Mouse (Mus musculus): ENCODE results near the gene Hoxa5.

Hoxa5 gene

GRCm38 (mm10) chr6:52174968-52175751 lies 29.2 kb downstream of the Hoxa5 start:
- peak; percentile 56 for DNase-seq

GRCm38 (mm10) chr6:52173648-52174047 lies 30.7 kb downstream of the Hoxa5 start:
- no peak for DNase-seq

- DNase-seq: peak; percentile 75
Measured at GRCm38 (mm10) chr6:52172501-52172900, 31.9 kb downstream of the Hoxa5 start.

- no peak for DNase-seq
Measured at GRCm38 (mm10) chr6:52171938-52172337, 32.4 kb downstream of the Hoxa5 start.

- no peak for DNase-seq
Measured at GRCm38 (mm10) chr6:52171331-52171730, 33.1 kb downstream of the Hoxa5 start.

DNA sequence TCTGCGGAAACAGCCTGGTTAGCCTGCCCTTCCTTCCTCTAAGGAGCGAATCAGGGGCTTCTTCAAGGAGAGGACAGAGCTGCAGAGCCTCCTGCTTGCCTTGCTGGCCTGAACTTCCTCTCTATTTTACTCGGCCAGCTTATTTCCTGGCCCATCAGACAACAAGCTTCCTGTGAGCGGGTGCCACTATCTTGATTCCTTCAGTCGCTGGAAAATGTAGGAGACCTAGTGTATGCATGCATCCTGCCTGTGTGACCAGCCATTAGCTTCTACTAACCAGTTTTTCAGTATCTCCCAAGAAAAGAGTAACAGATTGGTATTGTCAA lies 33.5 kb downstream of the Hoxa5 start:
- no peak for DNase-seq

GRCm38 (mm10) chr6:52170166-52170897 lies 34.1 kb downstream of the Hoxa5 start:
- no peak for DNase-seq

DNA sequence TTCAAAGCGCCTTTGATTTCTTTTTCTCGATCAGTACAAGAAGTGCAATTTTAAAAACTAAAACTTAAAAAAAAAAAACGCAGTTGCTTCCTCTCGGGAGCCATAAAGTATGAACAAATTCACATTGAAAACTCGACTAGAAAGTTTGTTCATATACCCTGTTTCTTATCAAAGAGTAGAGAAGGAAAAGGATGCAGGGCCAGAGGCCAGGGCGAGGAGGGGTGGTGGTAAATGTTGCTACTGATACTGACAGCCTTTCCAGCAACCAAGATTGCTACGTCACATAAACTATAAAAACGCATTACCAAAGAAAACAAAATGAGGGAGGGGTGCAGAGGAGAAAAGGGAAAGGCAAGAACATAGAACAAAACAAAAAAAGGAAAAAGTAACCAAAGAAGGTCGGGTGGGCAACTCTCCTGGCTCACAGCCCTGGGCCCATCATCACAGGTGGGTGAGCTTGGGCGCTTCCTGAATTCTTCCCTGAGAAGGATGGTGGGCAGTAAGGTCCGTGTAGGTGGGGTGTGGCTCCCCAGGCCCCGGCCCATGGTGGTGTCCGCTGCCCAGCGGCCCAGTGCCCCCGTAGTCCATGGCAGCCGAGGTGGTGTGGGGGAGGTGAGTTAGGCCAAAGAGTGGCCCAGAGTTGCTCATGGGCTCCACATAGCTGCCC lies 34.8 kb downstream of the Hoxa5 start:
- no peak for DNase-seq

DNA sequence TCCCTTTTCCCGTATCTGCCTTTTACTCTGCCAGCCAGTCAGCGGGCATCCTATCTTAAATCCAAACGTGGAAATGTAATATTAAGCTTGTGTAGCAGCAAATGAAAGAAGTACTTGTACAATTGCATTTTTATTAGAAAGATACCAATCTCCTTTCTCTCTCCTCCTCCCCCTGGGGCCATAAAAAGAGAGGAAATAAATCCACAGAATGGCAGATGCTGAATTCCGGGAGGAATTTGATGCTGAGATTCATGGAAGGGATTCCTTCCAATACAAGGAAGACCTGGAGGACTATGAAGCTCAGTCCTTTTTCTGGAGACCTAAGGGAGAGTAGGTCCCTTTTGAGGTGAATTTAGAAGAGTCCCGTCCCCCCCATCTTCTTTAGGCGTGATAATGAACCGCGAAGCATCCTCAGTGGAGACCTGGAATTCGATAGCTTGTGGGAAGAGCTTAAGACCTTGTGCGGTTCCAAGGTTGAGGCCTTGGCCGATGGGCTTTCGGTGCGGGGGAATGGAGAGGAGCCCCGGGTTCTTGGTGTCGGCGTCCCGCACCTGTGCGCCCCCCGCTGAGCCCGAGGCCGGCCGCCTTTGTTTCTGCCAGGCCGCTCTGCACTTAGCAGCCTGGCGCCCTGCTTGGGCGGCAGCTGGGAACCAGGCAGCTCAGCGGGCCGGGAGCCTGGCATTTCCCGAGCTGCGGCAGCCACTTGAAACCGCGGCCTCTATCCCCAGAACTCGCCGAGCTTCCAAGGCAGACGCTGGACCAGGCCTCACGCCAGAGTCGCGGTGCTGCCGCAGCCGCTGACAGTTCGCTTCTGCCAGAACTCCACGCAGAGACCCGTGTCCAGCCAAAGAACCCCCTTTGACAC lies 36.0 kb downstream of the Hoxa5 start:
- no peak for DNase-seq

DNA sequence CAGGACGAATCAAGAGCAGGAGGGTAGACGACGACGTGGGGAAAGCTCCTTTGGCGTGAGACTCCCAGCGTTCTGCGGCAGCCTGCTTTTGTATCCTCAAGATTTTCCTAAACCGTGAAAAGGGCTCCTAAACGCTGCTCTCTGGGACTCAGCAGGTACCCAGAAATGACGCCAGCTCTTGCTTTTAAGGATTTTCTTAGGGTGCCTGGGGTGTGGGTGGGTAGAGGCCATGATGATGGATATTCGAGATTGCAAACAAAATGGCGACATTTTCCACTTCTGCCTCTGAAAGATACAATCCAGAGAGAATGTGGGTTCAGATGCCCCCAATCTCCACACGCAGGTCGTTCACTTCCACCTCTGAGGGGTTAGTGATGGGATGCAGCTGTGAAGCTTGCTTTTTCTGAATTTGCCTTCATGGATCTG lies 36.6 kb downstream of the Hoxa5 start:
- DNase-seq: no peak

DNA sequence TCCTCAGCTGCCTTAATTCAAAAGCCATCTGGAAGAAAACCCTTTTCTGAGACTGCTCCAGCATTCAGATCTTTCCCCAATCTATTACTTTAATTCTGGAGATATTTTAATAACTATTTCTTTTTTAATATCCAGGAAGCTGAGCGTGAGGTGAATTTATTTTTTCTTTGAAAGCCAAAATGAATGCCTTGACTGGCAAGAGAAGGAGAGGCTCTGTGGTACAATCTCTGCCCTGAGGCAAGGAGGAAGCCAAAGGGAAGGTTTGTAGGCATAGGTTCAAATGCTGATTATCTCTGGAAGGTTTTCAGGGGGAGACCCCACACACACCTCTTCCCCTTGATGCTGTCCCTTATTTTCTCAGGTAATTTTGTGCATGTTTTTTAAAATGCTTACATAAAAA lies 37.2 kb downstream of the Hoxa5 start:
- DNase-seq: no peak

DNA sequence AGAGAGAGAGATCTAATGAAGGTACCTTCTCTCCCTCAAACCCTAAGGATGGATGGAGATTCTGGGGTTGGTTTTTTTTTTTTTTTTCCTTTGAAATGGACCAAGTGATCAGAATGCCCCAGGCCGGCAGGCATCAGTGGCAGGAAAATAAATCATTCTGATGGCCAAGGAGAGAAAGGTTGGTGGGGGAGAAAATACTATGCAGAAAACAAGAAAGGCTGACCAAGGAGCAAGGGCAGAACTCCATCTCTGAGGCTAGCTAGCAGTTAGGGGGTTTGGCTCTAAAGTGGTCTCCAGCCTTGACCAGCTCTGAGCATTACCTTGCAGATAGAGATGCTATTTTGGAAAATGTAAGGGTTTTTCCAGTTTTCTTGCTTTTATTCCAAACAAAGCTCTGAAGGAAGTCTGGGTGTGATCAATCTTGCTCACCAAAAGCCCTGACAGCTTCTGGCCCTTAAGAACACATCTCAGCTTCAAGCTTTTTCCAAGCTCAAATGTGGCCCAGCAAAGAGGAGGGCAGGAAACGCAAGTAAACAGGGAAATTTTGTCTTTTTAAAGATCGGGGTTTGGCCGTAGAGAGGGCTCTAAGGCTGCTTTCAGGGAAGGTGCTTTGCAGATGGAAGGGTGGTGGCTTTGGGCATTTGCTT lies 37.8 kb downstream of the Hoxa5 start:
- no peak for DNase-seq

- DNase-seq: no peak
Measured at GRCm38 (mm10) chr6:52165441-52166370, 38.7 kb downstream of the Hoxa5 start.

GRCm38 (mm10) chr6:52164626-52165440 lies 39.6 kb downstream of the Hoxa5 start, which contains the start of gene Hoxa2:
Gene Hoxa2 (minus strand): TSS chr6:52164831.
- DNase-seq: no peak

DNA sequence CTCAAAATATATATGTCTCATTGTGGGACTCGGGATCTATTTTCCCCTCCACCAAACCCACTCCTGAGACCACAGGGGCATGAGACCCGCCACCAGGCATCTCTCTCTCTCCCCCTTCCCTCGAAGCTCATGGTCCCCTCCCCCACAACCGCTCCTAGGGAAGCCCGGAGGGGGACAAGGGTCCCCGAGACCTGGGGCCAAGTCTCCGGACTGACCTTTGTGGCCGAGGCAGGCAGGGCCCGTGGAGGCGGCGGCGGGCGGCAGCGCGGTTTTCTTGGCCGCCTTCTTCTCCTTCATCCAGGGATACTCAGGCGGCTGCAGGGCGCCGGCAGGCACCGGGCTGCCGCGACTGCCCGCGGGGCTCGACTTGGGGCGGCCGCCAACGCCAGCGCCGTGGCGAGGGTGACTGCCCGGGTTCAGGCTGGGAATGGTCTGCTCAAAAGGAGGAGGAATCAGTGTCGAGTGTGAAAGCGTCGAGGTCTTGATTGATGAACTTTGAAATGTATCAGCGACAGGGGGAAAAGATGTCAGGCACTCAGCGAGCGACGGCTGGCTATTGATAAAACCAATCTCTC lies 40.2 kb downstream of the Hoxa5 start:
- no peak for DNase-seq

GRCm38 (mm10) chr6:52163366-52164031 lies 40.9 kb downstream of the Hoxa5 start:
- DNase-seq: no peak

DNA sequence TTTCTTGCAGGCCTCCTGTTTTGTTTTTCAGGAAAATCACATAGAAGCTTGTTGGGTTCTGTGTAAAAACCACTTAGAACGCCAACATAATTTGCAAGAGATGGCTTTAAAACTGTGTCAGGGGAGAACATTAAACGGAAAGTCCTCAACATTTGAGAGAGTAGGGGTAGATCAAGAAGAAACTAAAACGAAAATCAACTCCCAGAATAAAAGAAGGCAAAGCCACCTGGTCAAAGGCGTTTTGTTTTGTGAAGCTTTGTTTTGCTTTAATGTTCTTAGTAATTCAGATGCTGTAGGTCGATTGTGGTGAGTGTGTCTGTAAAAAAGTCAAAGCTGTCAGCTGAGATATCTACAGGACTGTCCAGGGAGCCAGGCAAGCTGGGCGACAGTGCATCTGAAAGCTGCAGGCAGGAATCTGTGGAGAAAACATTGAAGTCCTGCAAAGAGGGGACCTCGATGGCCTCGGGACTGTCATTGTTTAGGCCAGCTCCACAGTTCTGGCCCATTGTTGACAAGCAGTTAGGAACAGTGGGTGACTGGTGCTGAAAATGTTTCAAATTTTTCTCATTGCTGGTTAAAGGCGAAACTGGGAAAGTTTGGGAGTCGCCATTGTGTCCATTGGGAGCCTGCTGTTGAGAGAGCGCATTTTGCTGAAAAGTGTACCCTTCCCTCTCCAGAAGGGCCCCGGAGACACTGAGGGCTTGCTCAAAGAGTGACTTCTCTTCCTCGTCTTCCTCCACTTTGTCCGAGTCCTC lies 41.6 kb downstream of the Hoxa5 start:
- DNase-seq: no peak

- no peak for DNase-seq
Measured at GRCm38 (mm10) chr6:52162093-52162380, 42.4 kb downstream of the Hoxa5 start.

All from liver (tissue).